ENCODE assay signal across 8 mouse cellular contexts in genomic region chr3:122316621-122317020, GRCm38 (mm10). TPM values are rescaled to one million over a fixed set of nuclear protein-coding genes. Genes with fewer than 3 reads are reported as not detected.
DNase-seq lines count a peak whose midpoint lies in the region; ATAC-seq and TF ChIP-seq lines count a peak whose summit lies in the region.

No protein-coding gene starts in this region.

- H3K79me2 ChIP-seq in C2C12 (ENCODE audit: control insufficient read depth, insufficient read depth), result no peaks in the 10 kb centered on the region

- H3K4me1 ChIP-seq in forebrain, embryonic 16.5 days (replicated peaks; ENCODE audit: control insufficient read depth, insufficient read depth, low read length), result peaks cover 4% of the 10 kb centered on the region; the same call in 1 of the 2 replicates
- no peaks in the 10 kb centered on the region for H3K4me1 ChIP-seq in lung, postnatal 0 days (ENCODE audit: insufficient read depth, low read depth, low read length)

- ATAC-seq in frontal cortex, adult (ENCODE audit: low TSS enrichment), result peak; percentile 34
- no peak for ATAC-seq in forebrain, embryonic 16.5 days
- peak; percentile 87 for ATAC-seq in lung, postnatal 0 days
- no peak for ATAC-seq in granulocyte monocyte progenitor cell, adult 5-6 weeks (replicated peaks; ENCODE audit: poor library complexity, severe bottlenecking)

- no peaks in the 10 kb centered on the region for H3K36me3 ChIP-seq in C2C12 (ENCODE audit: control insufficient read depth, insufficient read depth)
- no peaks in the 10 kb centered on the region for H3K36me3 ChIP-seq in forebrain, embryonic 16.5 days (ENCODE audit: control insufficient read depth, insufficient read depth)
- no peaks in the 10 kb centered on the region for H3K36me3 ChIP-seq in lung, postnatal 0 days (ENCODE audit: insufficient read depth, low read length)

- peak overlapping the region; percentile 49 for H3ac ChIP-seq in C2C12 (ENCODE audit: control insufficient read depth, insufficient read length, low read depth)

- H3K4me2 ChIP-seq in forebrain, embryonic 16.5 days (ENCODE audit: low read length), result peak overlapping the region; percentile 26; the same call in 1 of the 2 replicates
- peak overlapping the region; percentile 20 for H3K4me2 ChIP-seq in lung, postnatal 0 days (replicated peaks; ENCODE audit: low read depth, low read length)

- 13% methylated on average over 11 of the region's 11 CpGs for WGBS in forebrain, embryonic 16.5 days
- 15% methylated on average over 11 of the region's 11 CpGs for WGBS in lung, postnatal 0 days

- TF ChIP-seq EP300 in lung, postnatal 0 days (IDR thresholded peaks at IDR 0.05), result peak; percentile 39; the same call in 1 of the 2 replicates

- H3K9me3 ChIP-seq in forebrain, embryonic 16.5 days (ENCODE audit: control insufficient read depth, low read length), result no peaks in the 10 kb centered on the region
- H3K9me3 ChIP-seq in lung, postnatal 0 days (ENCODE audit: low read length), result no peaks in the 10 kb centered on the region

- H3K79me3 ChIP-seq in C2C12 (ENCODE audit: low read depth), result no peaks in the 10 kb centered on the region

- H3K27ac ChIP-seq in forebrain, embryonic 16.5 days (ENCODE audit: low read length), result no peak overlapping the region
- H3K27ac ChIP-seq in lung, postnatal 0 days (ENCODE audit: low read length), result no peak overlapping the region

- H3K9ac ChIP-seq in forebrain, embryonic 16.5 days (replicated peaks; ENCODE audit: low read depth, low read length), result no peak overlapping the region
- no peak overlapping the region for H3K9ac ChIP-seq in lung, postnatal 0 days (replicated peaks; ENCODE audit: low read depth)

- no peak for DNase-seq in frontal cortex, postnatal 25 days (ENCODE audit: low spot score in 2 of 2)
- peak; percentile 71 for DNase-seq in lung, postnatal 0 days (ENCODE audit: low spot score)
- DNase-seq in spleen, postnatal 10 days (ENCODE audit: low spot score in 2 of 2), result no peak
- DNase-seq in T-cell, adult 2 months (ENCODE audit: low spot score), result no peak

- H3K27me3 ChIP-seq in C2C12 (ENCODE audit: control insufficient read depth, insufficient read depth, insufficient read length), result no peaks in the 10 kb centered on the region
- no peaks in the 10 kb centered on the region for H3K27me3 ChIP-seq in forebrain, embryonic 16.5 days (replicated peaks; ENCODE audit: control insufficient read depth, insufficient read depth, low read length)
- no peaks in the 10 kb centered on the region for H3K27me3 ChIP-seq in lung, postnatal 0 days (replicated peaks; ENCODE audit: insufficient read depth, low read length)

- no peak overlapping the region for H3K4me3 ChIP-seq in C2C12 (ENCODE audit: insufficient read depth, poor library complexity, severe bottlenecking)
- no peak overlapping the region for H3K4me3 ChIP-seq in forebrain, embryonic 16.5 days (replicated peaks; ENCODE audit: low read length)
- no peak overlapping the region for H3K4me3 ChIP-seq in lung, postnatal 0 days (ENCODE audit: low read depth, low read length)

- no peak for TF ChIP-seq CTCF in C2C12 (IDR thresholded peaks at IDR 0.05; ENCODE audit: control insufficient read depth, insufficient read depth, insufficient read length)
- TF ChIP-seq CTCF in lung, postnatal 0 days (IDR thresholded peaks at IDR 0.05), result no peak

TF ChIP-seq in C2C12, 6 proteins besides CTCF, POLR2A, EP300 and RAD21:
- no peak for TF ChIP-seq USF1 (IDR thresholded peaks at IDR 0.05; ENCODE audit: low read depth)
- no peak for TF ChIP-seq MYOG (IDR thresholded peaks at IDR 0.05; ENCODE audit: control insufficient read depth, extremely low read depth, insufficient read length)
- TF ChIP-seq CEBPB (IDR thresholded peaks at IDR 0.05; ENCODE audit: low read depth), result no peak
- no peak for TF ChIP-seq FOSL1 (IDR thresholded peaks at IDR 0.05; ENCODE audit: insufficient read depth, low read length, poor library complexity, severe bottlenecking)
- TF ChIP-seq MAX (IDR thresholded peaks at IDR 0.05), result no peak
- no peak for TF ChIP-seq MYOD1 (IDR thresholded peaks at IDR 0.05; ENCODE audit: control insufficient read depth, insufficient read length, low read depth)

RNA-seq across cellular contexts. Expression of gene Bcar3, which starts 22.7 kb away (rescaled TPM):
- polyA plus RNA-seq in C2C12 (2012; fragmentation: generic; extraction: Trizol), result 34.9 TPM
- 5.3 and 5.6 TPM in 2 replicates for polyA plus RNA-seq in forebrain, embryonic 16.5 days (2015; fragmentation: Nextera tagmentation; extraction: Ambion mirVana)
- polyA plus RNA-seq in lung, postnatal 0 days (2015; fragmentation: Nextera tagmentation; extraction: Ambion mirVana), result 27.6 and 38.3 TPM in 2 replicates
- total RNA-seq in granulocyte monocyte progenitor cell, adult 5-6 weeks (2014; fragmentation: Nextera tagmentation), result not detected in 2 replicates
- 0.77 and 0.86 TPM in 2 replicates for total RNA-seq in granulocyte monocyte progenitor cell, adult 5-6 weeks (2017)

RNA-seq across cellular contexts. Expression of gene Dnttip2, which starts 42.4 kb away (rescaled TPM):
- 18.7 TPM for polyA plus RNA-seq in C2C12 (2012; fragmentation: generic; extraction: Trizol)
- polyA plus RNA-seq in forebrain, embryonic 16.5 days (2015; fragmentation: Nextera tagmentation; extraction: Ambion mirVana), result 51.9 and 59.4 TPM in 2 replicates
- polyA plus RNA-seq in lung, postnatal 0 days (2015; fragmentation: Nextera tagmentation; extraction: Ambion mirVana), result 38.3 and 43.9 TPM in 2 replicates
- 89.0 and 109 TPM in 2 replicates for total RNA-seq in granulocyte monocyte progenitor cell, adult 5-6 weeks (2014; fragmentation: Nextera tagmentation)
- total RNA-seq in granulocyte monocyte progenitor cell, adult 5-6 weeks (2017), result 109 and 114 TPM in 2 replicates

Comparison
In these comparisons a context has a peak if more than half of its experiments do, and no peak if none do; other contexts are left out.
1. ATAC-seq: peak in frontal cortex, adult (single experiment) and lung, postnatal 0 days (single experiment); none in forebrain, embryonic 16.5 days (single experiment) and granulocyte monocyte progenitor cell, adult 5-6 weeks (single experiment).